Mouse (Mus musculus) macrophage (primary cell): Measurements from ENCODE around the gene Srp72. TPM values are rescaled to one million over a fixed set of nuclear protein-coding genes. Genes with fewer than 3 reads are reported as not detected.

ENCODE experiments used
- polyA plus RNA-seq: library from polyadenylated mRNA; stranded (reverse); fragments of 250-400 nt; gene quantifications from 3 replicates; pipeline ENCODE4 v1.2.4, GENCODE M21; 2018; ENCODE audit warnings: inconsistent platforms

The Srp72 gene
- polyA plus RNA-seq, 1 experiment from 2014 or later = 120 TPM

Other genes with a start within 250 kb of the Srp72 start
- 2.9 to 8.2 TPM (median 7.4 TPM) in 3 replicates for gene Aasdh, start 69.2 kb upstream of the Srp72 start, polyA plus RNA-seq
- 77.7 to 138 TPM (median 78.9 TPM) in 3 replicates for gene Paics, start 23.4 kb upstream of the Srp72 start, polyA plus RNA-seq
- gene Ppat, start 23.1 kb upstream of the Srp72 start, polyA plus RNA-seq = 5.5 to 17.3 TPM (median 7.5 TPM) in 3 replicates
- gene Arl9, start 29.4 kb downstream of the Srp72 start, polyA plus RNA-seq = not detected in 3 replicates
- gene Thegl, start 41.3 kb downstream of the Srp72 start, polyA plus RNA-seq = not detected in 3 replicates
- 0.44 to 0.90 TPM (median 0.78 TPM) in 3 replicates for gene Hopx, start 140.4 kb downstream of the Srp72 start, polyA plus RNA-seq
- gene Spink2, start 236.8 kb downstream of the Srp72 start, polyA plus RNA-seq = not detected in 3 replicates